Mouse (Mus musculus) forebrain, postnatal 0 days (tissue): ENCODE results near the gene Mrpl28. TPM values are rescaled to one million over a fixed set of nuclear protein-coding genes. Genes with fewer than 3 reads are reported as not detected.
A peak's percentile ranks its signal among the peaks of the same experiment; 100 is the strongest.

Source experiments
- ATAC-seq: fragments of 200-750 bp; cut with Nextera tagmentation; 2 replicates; pipeline ENCODE4 v1.8.0; 2017; ENCODE audit warnings: mild to moderate bottlenecking, moderate library complexity
- DNase-seq: peaks from one replicate; pipeline ENCODE4 v3.0.0-alpha.2; 2015
- H3K27ac ChIP-seq: fragments of 300-500 bp; sonication (generic); 2 replicates; pipeline ENCODE4 v1.5.1; 2014; ENCODE audit warnings: low read depth, mild to moderate bottlenecking, antibody characterized with exemption, low read length, moderate library complexity, mixed read lengths
- H3K27me3 ChIP-seq: fragments of 300-500 bp; sonication (generic); 2 replicates; pipeline ENCODE4 v1.6.1; 2014; ENCODE audit warnings: mild to moderate bottlenecking, low read length, mixed read lengths; ENCODE audit not compliant: insufficient read depth
- H3K36me3 ChIP-seq: fragments of 300-500 bp; sonication (generic); 2 replicates; pipeline ENCODE4 v1.6.1; 2014; ENCODE audit warnings: mild to moderate bottlenecking, moderate library complexity; ENCODE audit not compliant: insufficient read depth
- H3K4me1 ChIP-seq: fragments of 300-500 bp; sonication (generic); 2 replicates; pipeline ENCODE4 v1.6.1; 2014; ENCODE audit warnings: antibody characterized with exemption; ENCODE audit not compliant: insufficient read depth
- H3K4me2 ChIP-seq: fragments of 300-500 bp; sonication (generic); 2 replicates; pipeline ENCODE4 v1.6.1; 2014; ENCODE audit warnings: low read depth, mild to moderate bottlenecking, moderate library complexity
- H3K4me3 ChIP-seq: fragments of 300-500 bp; sonication (generic); 2 replicates; pipeline ENCODE4 v1.5.1; 2014; ENCODE audit warnings: low read depth, low read length, mixed read lengths
- H3K9ac ChIP-seq: fragments of 300-500 bp; sonication (generic); 2 replicates; pipeline ENCODE4 v1.6.1; 2014; ENCODE audit warnings: mild to moderate bottlenecking
- H3K9me3 ChIP-seq: fragments of 300-500 bp; sonication (generic); 2 replicates; pipeline ENCODE4 v1.6.1; 2016; ENCODE audit warnings: low read length
- CTCF ChIP-seq: sonication (generic); IDR thresholded peaks from 2 replicates; pipeline ENCODE4 v1.5.1; 2016; ENCODE audit warnings: antibody characterized with exemption, control low read depth, low read depth
- WGBS: fragments of 180-500 bp; shearing (Covaris S2); extraction: QIAGEN DNeasy Blood & Tissue Kit; methylation state at CpG from one replicate; pipeline ENCODE4 v1.1.7; 2014; 5-methylcytosine and 5-hydroxymethylcytosine counted together
- polyA plus RNA-seq: library from polyadenylated mRNA; unstranded; fragments of >200 nt; fragmentation: Nextera tagmentation; extraction: Ambion mirVana; gene quantifications from 2 replicates; pipeline ENCODE4 v1.2.1, GENCODE M21; 2015
- total RNA-seq: library from RNA; depleted of rRNA; stranded (reverse); fragments of >200 nt; gene quantifications from 2 replicates; pipeline ENCODE4 v1.2.3, GENCODE M21; 2014

Mrpl28 gene
- total and polyA plus RNA-seq, 2 experiments from 2014 or later, result 116 to 182 TPM

- H3K4me3 ChIP-seq, result no peak overlapping the region
- no peaks in the 10 kb centered on the region for H3K27me3 ChIP-seq
- H3K36me3 ChIP-seq, result peaks cover 43% of the 10 kb centered on the region
- no peak overlapping the region for H3K27ac ChIP-seq
- no peak overlapping the region for H3K9ac ChIP-seq
- WGBS, result 92% methylated on average over 10 of the region's 10 CpGs
- no peak for DNase-seq
- no peak for TF ChIP-seq CTCF
- H3K4me2 ChIP-seq, result no peak overlapping the region
- H3K9me3 ChIP-seq, result no peaks in the 10 kb centered on the region
- H3K4me1 ChIP-seq, result peaks cover 5% of the 10 kb centered on the region; the same call in 1 of the 2 replicates
- no peak for ATAC-seq
These were observed 1.9 kb downstream of the Mrpl28 start for GRCm38 (mm10) chr17:26125226-26125625.

- Histone ChIP-seq H3K27ac (no peak overlapping the region), H3K4me3 (0 out of 2 replicates have a peak overlapping the region, but pooled peaks have one; percentile 0), H3K4me2 (no peak overlapping the region), H3K36me3 (peaks cover 45% of the 10 kb centered on the region), H3K4me1 (no peaks in the 10 kb centered on the region), H3K9me3 (no peaks in the 10 kb centered on the region), H3K27me3 (no peaks in the 10 kb centered on the region), H3K9ac (no peak overlapping the region)
- DNase-seq (no peak), ATAC-seq (peak; percentile 53; the same call in 1 of the 2 replicates)
- 74% methylated on average over 18 of the region's 18 CpGs for WGBS
- TF ChIP-seq CTCF, result no peak
These were observed 7.9 kb downstream of the Mrpl28 start for GRCm38 (mm10) chr17:26131062-26131732.

DNA sequence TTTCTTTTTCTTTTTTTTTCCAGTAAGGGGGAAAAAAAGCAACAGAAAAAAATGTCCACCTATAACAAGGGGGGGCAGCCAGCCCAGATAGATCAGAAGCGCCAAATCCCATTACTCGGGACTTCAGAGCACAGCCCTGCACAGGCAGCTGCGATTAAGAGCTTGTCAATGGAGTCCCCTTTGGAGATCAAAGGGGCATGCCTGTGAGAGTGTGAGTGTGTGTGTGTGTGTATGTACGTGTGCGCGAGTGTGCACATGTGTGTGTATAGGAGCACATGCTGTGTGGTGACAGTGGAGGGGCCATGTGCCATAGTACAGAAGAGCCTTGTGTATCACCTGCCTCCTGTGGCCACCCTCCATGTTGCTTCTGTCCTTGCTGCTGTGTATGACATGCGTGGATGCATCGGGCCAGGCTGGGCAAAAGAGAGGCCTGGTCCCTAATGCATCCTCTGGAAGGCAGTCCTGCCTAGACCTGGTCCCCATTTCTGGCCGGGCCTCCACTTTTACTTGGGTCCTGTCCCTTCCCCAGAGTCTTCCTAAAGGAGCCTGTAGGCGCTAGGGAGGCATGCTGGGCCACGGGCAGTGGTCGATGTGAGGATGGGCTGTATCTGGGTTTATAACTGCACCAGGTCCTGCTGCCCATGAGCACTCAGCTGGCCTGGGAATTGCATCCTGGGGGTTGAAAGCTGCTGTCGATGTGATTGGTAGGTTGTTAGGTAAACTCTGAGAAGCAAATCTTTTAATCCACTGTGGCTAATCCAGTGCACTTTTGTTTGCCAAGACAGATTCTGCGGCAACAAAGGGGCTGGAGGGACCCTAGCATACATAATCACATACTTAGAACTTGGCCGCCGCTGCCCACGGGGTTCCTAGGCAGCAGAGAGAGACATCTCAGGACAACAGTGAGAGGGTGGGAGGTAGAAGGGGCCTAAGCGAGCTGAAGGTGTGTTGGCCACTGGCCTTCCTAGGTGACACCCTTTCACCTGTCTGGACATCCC lies 8.9 kb downstream of the Mrpl28 start:
- Histone ChIP-seq H3K9ac (no peak overlapping the region), H3K4me2 (no peak overlapping the region)
- no peak for ATAC-seq

DNA sequence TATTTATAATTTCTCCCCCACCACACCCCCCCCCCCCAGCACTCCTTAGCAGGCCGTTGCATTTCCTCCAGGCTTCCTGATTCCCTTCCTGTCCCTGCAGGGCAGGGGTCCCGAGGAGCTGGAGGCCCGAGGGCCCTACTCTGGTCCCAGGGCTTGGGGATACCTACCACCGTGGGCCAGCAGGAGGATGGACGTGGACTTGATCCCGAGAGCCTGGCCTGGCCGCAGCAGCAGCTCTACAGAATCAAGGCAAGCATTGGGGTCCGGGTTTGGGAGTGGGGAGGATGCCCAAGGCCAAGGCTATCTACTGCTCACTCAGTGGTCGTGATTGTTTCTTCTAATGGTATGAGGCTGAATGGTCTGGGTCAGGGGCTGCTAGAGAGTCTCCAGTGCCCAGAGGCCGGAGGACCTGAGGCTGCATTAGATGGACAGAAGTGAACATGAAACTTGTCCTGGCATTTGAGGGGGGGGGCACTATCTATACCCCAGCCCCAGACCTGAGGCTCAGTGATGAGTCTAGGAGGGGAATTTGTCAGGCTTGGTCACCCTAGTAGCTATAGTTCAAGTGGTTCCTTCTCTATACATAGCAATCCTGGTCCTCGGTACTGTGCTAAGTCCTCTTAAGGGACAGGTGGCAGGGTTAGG lies 13.9 kb downstream of the Mrpl28 start:
- DNase-seq (no peak), ATAC-seq (no peak)
- Histone ChIP-seq H3K36me3 (no peaks in the 10 kb centered on the region), H3K4me1 (peaks cover 13% of the 10 kb centered on the region; the same call in 1 of the 2 replicates), H3K27me3 (no peaks in the 10 kb centered on the region), H3K27ac (no peak overlapping the region), H3K4me3 (no peak overlapping the region), H3K9me3 (no peaks in the 10 kb centered on the region), H3K4me2 (no peak overlapping the region), H3K9ac (no peak overlapping the region)
- 94% methylated on average over 11 of the region's 11 CpGs for WGBS
- no peak for TF ChIP-seq CTCF

More for the DNA sequence above, 8.9 kb downstream of the Mrpl28 start:
- peaks cover 35% of the 10 kb centered on the region for H3K36me3 ChIP-seq
- TF ChIP-seq CTCF, result no peak
- H3K27ac ChIP-seq, result no peak overlapping the region
- no peaks in the 10 kb centered on the region for H3K9me3 ChIP-seq
- 0 out of 2 replicates have a peak overlapping the region, but pooled peaks have one; percentile 0 for H3K4me3 ChIP-seq
- no peak for DNase-seq
- H3K4me1 ChIP-seq, result no peaks in the 10 kb centered on the region
- 64% methylated on average over 18 of the region's 18 CpGs for WGBS
- no peaks in the 10 kb centered on the region for H3K27me3 ChIP-seq

DNA sequence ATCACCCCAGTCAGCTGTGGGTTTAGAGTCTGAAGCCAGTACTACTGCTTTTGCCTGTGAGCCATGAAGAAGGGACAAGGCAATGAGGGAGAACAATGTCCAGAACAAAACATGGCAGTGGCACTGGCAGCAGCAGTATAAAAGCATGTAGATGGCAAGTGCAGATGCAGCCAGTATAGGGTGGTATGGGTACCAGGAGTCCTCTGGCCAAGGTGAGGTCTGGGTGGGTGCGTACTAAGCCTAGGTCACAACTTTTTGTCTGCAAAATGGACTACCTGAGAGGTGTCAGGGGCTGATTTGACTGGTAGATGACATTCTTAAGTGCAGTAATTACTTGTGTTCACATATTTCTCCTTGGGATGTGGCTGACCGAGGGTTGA lies 14.4 kb downstream of the Mrpl28 start:
- H3K27ac ChIP-seq, result peak overlapping the region; percentile 94; the same call in 1 of the 2 replicates
- no peaks in the 10 kb centered on the region for H3K27me3 ChIP-seq
- peaks cover 3% of the 10 kb centered on the region for H3K36me3 ChIP-seq
- H3K9me3 ChIP-seq, result no peaks in the 10 kb centered on the region
- no peak for TF ChIP-seq CTCF
- 75% methylated on average over 2 of the region's 2 CpGs for WGBS
- peak overlapping the region; percentile 95 for H3K4me3 ChIP-seq
- 0 out of 2 replicates have a peak overlapping the region, but pooled peaks have one; percentile 93 for H3K9ac ChIP-seq
- DNase-seq (no peak), ATAC-seq (no peak)
- peak overlapping the region; percentile 78 for H3K4me2 ChIP-seq
- H3K4me1 ChIP-seq, result peaks cover 13% of the 10 kb centered on the region; the same call in 1 of the 2 replicates

- under 1% methylated on average over 42 of the region's 42 CpGs for WGBS
- Histone ChIP-seq H3K27me3 (no peaks in the 10 kb centered on the region), H3K9ac (peak within 1 kb of the TSS; percentile 93), H3K4me2 (peak within 1 kb of the TSS; percentile 78), H3K36me3 (peaks cover 9% of the 10 kb centered on the region), H3K27ac (peak within 1 kb of the TSS; percentile 94), H3K4me1 (peaks cover 13% of the 10 kb centered on the region; the same call in 1 of the 2 replicates), H3K4me3 (peak within 1 kb of the TSS; percentile 95), H3K9me3 (no peaks in the 10 kb centered on the region)
- ATAC-seq, result peak; percentile 98
- peak; percentile 97 for DNase-seq
- TF ChIP-seq CTCF, result peak; percentile 76
These were observed 15.0 kb downstream of the Mrpl28 start, which contains the start of gene Axin1 for GRCm38 (mm10) chr17:26138239-26138836. Gene Axin1, plus strand, starts transcription at chr17:26138688.
